Mouse (Mus musculus): Measurements from ENCODE around the gene Dnm1. TPM values are rescaled to one million over a fixed set of nuclear protein-coding genes. Genes with fewer than 3 reads are reported as not detected.
"Not testable (repeated sequence)": the region's sequence is repeated elsewhere in the genome, so short reads cannot be mapped to it uniquely, and the experiment has no call there.

Dnm1 gene
- polyA plus RNA-seq, 1 experiment from 2014 or later = 0.52 TPM

DNA sequence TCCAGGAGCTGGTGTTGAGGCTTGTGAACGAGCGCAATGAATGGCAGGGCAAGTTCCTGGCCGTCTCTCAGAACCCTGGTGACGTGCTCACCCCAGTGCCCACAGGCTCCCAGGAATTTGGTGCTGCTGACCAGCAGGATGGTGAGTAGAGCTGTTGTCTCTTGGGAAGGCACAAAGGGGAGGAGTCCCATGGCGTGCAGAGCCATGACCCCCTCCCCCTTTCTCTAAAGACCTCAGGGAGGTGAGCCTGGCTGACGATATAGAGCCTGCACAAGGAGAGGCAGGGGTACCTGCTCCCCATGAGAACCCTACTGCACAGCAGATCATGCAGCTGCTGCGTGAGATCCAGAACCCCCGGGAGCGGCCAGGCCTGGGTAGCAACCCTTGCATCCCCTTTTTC lies 47.0 kb downstream of the Dnm1 start:
- 81% methylated on average over 9 of the region's 9 CpGs for WGBS (ENCODE audit: insufficient replicate concordance)
- ATAC-seq (ENCODE audit: low read depth) = no peak

DNA sequence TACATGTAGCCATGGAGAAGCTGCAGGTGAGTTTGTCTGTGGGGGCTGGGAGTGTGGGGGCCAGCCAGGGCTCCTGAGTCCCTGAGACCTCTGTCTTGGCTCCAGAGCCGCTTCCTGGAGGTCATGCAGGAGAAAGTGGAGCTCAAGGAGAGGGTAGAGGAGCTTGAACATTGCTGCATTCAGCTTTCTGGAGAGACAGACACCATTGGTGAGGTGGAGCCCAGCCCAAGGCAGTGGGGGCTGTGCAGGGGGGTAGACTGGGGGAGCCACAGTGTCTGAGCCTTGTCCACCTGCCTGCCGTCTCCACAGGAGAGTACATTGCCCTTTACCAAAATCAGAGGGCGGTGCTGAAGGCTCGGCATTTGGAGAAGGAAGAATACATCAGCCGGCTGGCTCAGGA lies 47.5 kb downstream of the Dnm1 start:
- WGBS (ENCODE audit: insufficient replicate concordance) = 87% methylated on average over 5 of the region's 5 CpGs
- peaks cover 28% of the 10 kb centered on the region for H3K36me3 ChIP-seq (ENCODE audit: control insufficient read depth, insufficient read depth)
- ATAC-seq (ENCODE audit: low read depth) = no peak

More for the DNA sequence above, 47.0 kb downstream of the Dnm1 start:
- no peak overlapping the region for H3K27ac ChIP-seq (ENCODE audit: low read length)
- no peak overlapping the region for H3K4me2 ChIP-seq (ENCODE audit: low read depth, low read length)
- no peaks in the 10 kb centered on the region for H3K9me3 ChIP-seq (replicated peaks; ENCODE audit: control insufficient read depth, low read length)
- H3K9ac ChIP-seq (ENCODE audit: low read depth, low read length) = no peak overlapping the region
- H3K27me3 ChIP-seq (ENCODE audit: control insufficient read depth, insufficient read depth, low read depth, low read length) = peaks cover 2% of the 10 kb centered on the region; the same call in 1 of the 2 replicates
- H3K4me3 ChIP-seq (ENCODE audit: low read depth, low read length) = no peak overlapping the region
- no peaks in the 10 kb centered on the region; the same call in 1 of the 2 replicates for H3K4me1 ChIP-seq (ENCODE audit: control insufficient read depth, low read depth, low read length)
- peaks cover 25% of the 10 kb centered on the region for H3K36me3 ChIP-seq (ENCODE audit: control insufficient read depth, insufficient read depth)

GRCm38 (mm10) chr2:32304145-32304832 lies 48.8 kb downstream of the Dnm1 start:
- H3K27ac ChIP-seq (ENCODE audit: low read length) = no peak overlapping the region
- peaks cover 29% of the 10 kb centered on the region for H3K36me3 ChIP-seq (ENCODE audit: control insufficient read depth, insufficient read depth)
- no peak overlapping the region for H3K4me3 ChIP-seq (ENCODE audit: low read depth, low read length)
- 58% methylated on average over 8 of the region's 8 CpGs for WGBS (ENCODE audit: insufficient replicate concordance)
- no peak for ATAC-seq (ENCODE audit: low read depth)
- H3K9ac ChIP-seq (ENCODE audit: low read depth, low read length) = no peak overlapping the region
- H3K4me1 ChIP-seq (ENCODE audit: control insufficient read depth, low read depth, low read length) = no peaks in the 10 kb centered on the region
- H3K4me2 ChIP-seq (ENCODE audit: low read depth, low read length) = no peak overlapping the region
- H3K27me3 ChIP-seq (ENCODE audit: control insufficient read depth, insufficient read depth, low read depth, low read length) = no peaks in the 10 kb centered on the region
- no peaks in the 10 kb centered on the region for H3K9me3 ChIP-seq (replicated peaks; ENCODE audit: control insufficient read depth, low read length)

More for the DNA sequence above, 47.5 kb downstream of the Dnm1 start:
- Histone ChIP-seq H3K4me2 (ENCODE audit: low read depth, low read length) (no peak overlapping the region), H3K9me3 (replicated peaks; ENCODE audit: control insufficient read depth, low read length) (no peaks in the 10 kb centered on the region), H3K4me1 (ENCODE audit: control insufficient read depth, low read depth, low read length) (no peaks in the 10 kb centered on the region), H3K4me3 (ENCODE audit: low read depth, low read length) (no peak overlapping the region), H3K9ac (ENCODE audit: low read depth, low read length) (no peak overlapping the region), H3K27ac (ENCODE audit: low read length) (no peak overlapping the region), H3K27me3 (ENCODE audit: control insufficient read depth, insufficient read depth, low read depth, low read length) (no peaks in the 10 kb centered on the region)

- Histone ChIP-seq H3K9me3 (replicated peaks; ENCODE audit: control insufficient read depth, low read length) (no peaks in the 10 kb centered on the region), H3K36me3 (ENCODE audit: control insufficient read depth, insufficient read depth) (peaks cover 37% of the 10 kb centered on the region), H3K4me3 (ENCODE audit: low read depth, low read length) (no peak overlapping the region), H3K27ac (ENCODE audit: low read length) (no peak overlapping the region), H3K4me1 (ENCODE audit: control insufficient read depth, low read depth, low read length) (no peaks in the 10 kb centered on the region), H3K27me3 (ENCODE audit: control insufficient read depth, insufficient read depth, low read depth, low read length) (no peaks in the 10 kb centered on the region), H3K4me2 (ENCODE audit: low read depth, low read length) (no peak overlapping the region), H3K9ac (ENCODE audit: low read depth, low read length) (no peak overlapping the region)
- no peak for ATAC-seq (ENCODE audit: low read depth)
- 92% methylated on average over 10 of the region's 10 CpGs for WGBS (ENCODE audit: insufficient replicate concordance)
Observed at GRCm38 (mm10) chr2:32302952-32303351, 50.2 kb downstream of the Dnm1 start.

GRCm38 (mm10) chr2:32299469-32299868 lies 53.7 kb downstream of the Dnm1 start:
- H3K27ac ChIP-seq (ENCODE audit: low read length) = no peak overlapping the region
- H3K4me3 ChIP-seq (ENCODE audit: low read depth, low read length) = no peak overlapping the region
- peaks cover 29% of the 10 kb centered on the region for H3K36me3 ChIP-seq (ENCODE audit: control insufficient read depth, insufficient read depth)
- H3K4me2 ChIP-seq (ENCODE audit: low read depth, low read length) = no peak overlapping the region
- no peak overlapping the region for H3K9ac ChIP-seq (ENCODE audit: low read depth, low read length)
- WGBS (ENCODE audit: insufficient replicate concordance) = 82% methylated on average over 4 of the region's 4 CpGs
- H3K4me1 ChIP-seq (ENCODE audit: control insufficient read depth, low read depth, low read length) = no peaks in the 10 kb centered on the region
- ATAC-seq (ENCODE audit: low read depth) = no peak
- no peaks in the 10 kb centered on the region for H3K27me3 ChIP-seq (ENCODE audit: control insufficient read depth, insufficient read depth, low read depth, low read length)
- H3K9me3 ChIP-seq (replicated peaks; ENCODE audit: control insufficient read depth, low read length) = no peaks in the 10 kb centered on the region

- not testable (repeated sequence) for H3K4me1 ChIP-seq (ENCODE audit: control insufficient read depth, low read depth, low read length); ATAC-seq (ENCODE audit: low read depth); H3K4me3 ChIP-seq (ENCODE audit: low read depth, low read length); H3K9ac ChIP-seq (ENCODE audit: low read depth, low read length); H3K27me3 ChIP-seq (ENCODE audit: control insufficient read depth, insufficient read depth, low read depth, low read length); H3K9me3 ChIP-seq (replicated peaks; ENCODE audit: control insufficient read depth, low read length); H3K4me2 ChIP-seq (ENCODE audit: low read depth, low read length); H3K27ac ChIP-seq (ENCODE audit: low read length)
- peaks cover 16% of the 10 kb centered on the region for H3K36me3 ChIP-seq (ENCODE audit: control insufficient read depth, insufficient read depth)
- WGBS (ENCODE audit: insufficient replicate concordance) = 78% methylated on average over 2 of the region's 2 CpGs
Observed at GRCm38 (mm10) chr2:32295842-32296241, 57.3 kb downstream of the Dnm1 start.

DNA sequence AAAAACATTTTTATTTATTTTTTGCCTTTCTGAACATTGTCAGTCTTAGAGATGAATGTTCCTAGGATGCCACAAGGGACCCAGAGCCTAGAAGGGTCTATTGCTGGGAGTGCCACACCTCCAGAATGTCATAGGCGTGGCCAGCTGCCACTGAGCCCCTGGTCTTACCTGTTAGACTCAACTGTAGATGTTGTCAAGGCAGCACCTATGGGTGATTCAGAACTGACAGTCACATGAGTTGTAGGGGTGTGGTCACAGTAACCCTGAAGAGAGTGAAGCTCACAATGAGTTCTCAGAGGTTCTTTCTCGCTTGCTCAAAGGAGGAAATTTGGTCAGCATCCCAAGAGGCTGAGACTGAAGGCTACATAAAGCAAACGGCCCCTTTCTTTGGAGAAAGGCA lies 57.9 kb downstream of the Dnm1 start:
- Histone ChIP-seq H3K4me2 (ENCODE audit: low read depth, low read length) (no peak overlapping the region), H3K4me1 (ENCODE audit: control insufficient read depth, low read depth, low read length) (no peaks in the 10 kb centered on the region), H3K27ac (ENCODE audit: low read length) (no peak overlapping the region), H3K4me3 (ENCODE audit: low read depth, low read length) (no peak overlapping the region), H3K36me3 (ENCODE audit: control insufficient read depth, insufficient read depth) (peaks cover 16% of the 10 kb centered on the region), H3K27me3 (ENCODE audit: control insufficient read depth, insufficient read depth, low read depth, low read length) (no peaks in the 10 kb centered on the region), H3K9ac (ENCODE audit: low read depth, low read length) (no peak overlapping the region), H3K9me3 (replicated peaks; ENCODE audit: control insufficient read depth, low read length) (no peaks in the 10 kb centered on the region)
- WGBS (ENCODE audit: insufficient replicate concordance) = 67% methylated on average over 3 of the region's 3 CpGs
- no peak for ATAC-seq (ENCODE audit: low read depth)

- no peaks in the 10 kb centered on the region for H3K9me3 ChIP-seq (replicated peaks; ENCODE audit: control insufficient read depth, low read length)
- peaks cover 15% of the 10 kb centered on the region for H3K36me3 ChIP-seq (ENCODE audit: control insufficient read depth, insufficient read depth)
- ATAC-seq (ENCODE audit: low read depth) = no peak
- peaks cover 2% of the 10 kb centered on the region for H3K4me1 ChIP-seq (ENCODE audit: control insufficient read depth, low read depth, low read length)
- no peak overlapping the region for H3K27ac ChIP-seq (ENCODE audit: low read length)
- no peak overlapping the region for H3K9ac ChIP-seq (ENCODE audit: low read depth, low read length)
- H3K4me2 ChIP-seq (ENCODE audit: low read depth, low read length) = no peak overlapping the region
- H3K27me3 ChIP-seq (ENCODE audit: control insufficient read depth, insufficient read depth, low read depth, low read length) = no peaks in the 10 kb centered on the region
- 82% methylated on average over 8 of the region's 8 CpGs for WGBS (ENCODE audit: insufficient replicate concordance)
- H3K4me3 ChIP-seq (ENCODE audit: low read depth, low read length) = no peak overlapping the region
Observed at GRCm38 (mm10) chr2:32294348-32294747, 58.8 kb downstream of the Dnm1 start.

- peak overlapping the region; percentile 90 for H3K4me2 ChIP-seq (ENCODE audit: low read depth, low read length)
- peaks cover 19% of the 10 kb centered on the region for H3K4me1 ChIP-seq (ENCODE audit: control insufficient read depth, low read depth, low read length)
- no peaks in the 10 kb centered on the region for H3K27me3 ChIP-seq (ENCODE audit: control insufficient read depth, insufficient read depth, low read depth, low read length)
- H3K9me3 ChIP-seq (replicated peaks; ENCODE audit: control insufficient read depth, low read length) = no peaks in the 10 kb centered on the region
- H3K9ac ChIP-seq (ENCODE audit: low read depth, low read length) = no peak overlapping the region; the same call in 1 of the 2 replicates
- 0 out of 2 replicates have a peak, but pooled peaks cover under 1% of the 10 kb centered on the region for H3K36me3 ChIP-seq (ENCODE audit: control insufficient read depth, insufficient read depth)
- ATAC-seq (ENCODE audit: low read depth) = no peak
- no peak overlapping the region for H3K27ac ChIP-seq (ENCODE audit: low read length)
- H3K4me3 ChIP-seq (ENCODE audit: low read depth, low read length) = peak overlapping the region; percentile 79; the same call in 1 of the 2 replicates
Observed at GRCm38 (mm10) chr2:32289578-32289977, 63.6 kb downstream of the Dnm1 start.

Data from liver, embryonic 16.5 days (tissue).